Mouse (Mus musculus): ENCODE data around the gene Fam227a.

- TF ChIP-seq CTCF (IDR thresholded peaks at IDR 0.05) (no peak), EP300 (IDR thresholded peaks at IDR 0.05) (no peak)
These were observed 42.0 kb downstream of the Fam227a start for GRCm38 (mm10) chr15:79616729-79617128.
